Mouse (Mus musculus): ENCODE data around the gene Ptpre. TPM values are rescaled to one million over a fixed set of nuclear protein-coding genes. Genes with fewer than 3 reads are reported as not detected.

Ptpre gene
- polyA plus RNA-seq, 1 experiment = 2.4 TPM

DNA sequence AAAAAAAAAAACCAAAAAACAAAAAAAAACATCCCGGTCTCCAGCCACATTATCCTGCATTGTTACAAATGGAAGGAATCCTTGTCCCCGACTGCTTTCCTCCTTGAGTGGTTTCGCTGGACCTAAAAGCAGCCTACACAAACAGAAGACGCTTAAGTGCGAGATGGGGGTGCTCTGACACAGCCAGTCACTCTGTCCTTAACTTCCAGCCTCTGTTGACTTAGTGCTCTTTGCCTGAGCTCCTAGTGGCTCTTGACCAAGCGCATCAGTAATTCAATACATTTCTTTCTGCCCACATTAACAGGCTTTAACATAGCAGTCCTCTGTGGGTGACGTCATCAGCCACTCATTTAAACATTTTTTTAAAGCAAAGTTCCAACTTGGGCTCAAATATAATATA, 8.7 kb downstream of the Ptpre start:
- Histone ChIP-seq H3K27me3 (ENCODE audit: control insufficient read depth, insufficient read depth, insufficient read length) (no peaks in the 10 kb centered on the region), H3K4me3 (no peak overlapping the region), H3K4me2 (ENCODE audit: low read depth) (no peak overlapping the region), H3K36me3 (ENCODE audit: control insufficient read depth, insufficient read depth) (no peaks in the 10 kb centered on the region), H3K79me2 (ENCODE audit: control insufficient read depth, insufficient read depth) (no peaks in the 10 kb centered on the region), H3ac (ENCODE audit: control insufficient read depth, insufficient read length) (no peak overlapping the region)
- TF ChIP-seq E2F4 (IDR thresholded peaks at IDR 0.05; ENCODE audit: insufficient read depth) (no peak), MYOD1 (IDR thresholded peaks at IDR 0.05; ENCODE audit: control insufficient read depth in 1 of 3, insufficient read length in 2 of 3, low read depth in 2 of 3) (no peak), POLR2A (IDR thresholded peaks at IDR 0.05; ENCODE audit: insufficient read length, low read depth) (no peak), REST (IDR thresholded peaks at IDR 0.05; ENCODE audit: insufficient read depth, insufficient read length) (no peak), CEBPB (IDR thresholded peaks at IDR 0.05; ENCODE audit: insufficient read depth, poor library complexity, severe bottlenecking) (no peak), TCF3 (IDR thresholded peaks at IDR 0.05; ENCODE audit: insufficient read length, low read depth) (no peak), POLR2AphosphoS2 (IDR thresholded peaks at IDR 0.05; ENCODE audit: insufficient read length, low read depth) (no peak), TCF12 (IDR thresholded peaks at IDR 0.05; ENCODE audit: insufficient read depth, poor library complexity, severe bottlenecking) (no peak), MYOG (IDR thresholded peaks at IDR 0.05; ENCODE audit: control insufficient read depth in 1 of 3, insufficient read depth in 1 of 3, insufficient read length in 2 of 3, low read depth in 2 of 3) (no peak)

DNA sequence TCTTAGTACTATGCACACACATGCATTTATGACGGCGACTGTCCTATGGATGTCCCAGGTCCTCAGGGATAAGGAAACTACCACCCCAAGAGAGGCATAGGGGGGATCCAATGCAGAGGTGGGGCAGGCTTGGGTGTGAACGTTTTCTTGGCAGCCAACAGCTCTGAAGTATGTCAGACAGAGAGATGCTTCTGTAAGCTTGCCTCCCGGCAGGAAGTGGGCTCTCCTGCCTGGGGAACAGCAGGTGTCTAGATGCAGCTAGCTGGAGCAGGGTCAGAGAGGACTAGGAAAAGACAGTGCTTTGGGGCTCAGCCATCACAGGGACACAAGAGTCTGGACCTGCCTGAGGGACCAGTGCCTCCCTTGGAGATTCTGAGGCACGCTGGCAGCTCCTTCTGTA, 9.2 kb downstream of the Ptpre start:
- no peak overlapping the region for H3K4me3 ChIP-seq
- no peak for TF ChIP-seq E2F4 (IDR thresholded peaks at IDR 0.05; ENCODE audit: insufficient read depth)
- H3K4me2 ChIP-seq (ENCODE audit: low read depth) = no peak overlapping the region
- no peak overlapping the region for H3ac ChIP-seq (ENCODE audit: control insufficient read depth, insufficient read length)
- no peaks in the 10 kb centered on the region for H3K79me2 ChIP-seq (ENCODE audit: control insufficient read depth, insufficient read depth)
- H3K27me3 ChIP-seq (ENCODE audit: control insufficient read depth, insufficient read depth, insufficient read length) = no peaks in the 10 kb centered on the region
- no peaks in the 10 kb centered on the region for H3K36me3 ChIP-seq (ENCODE audit: control insufficient read depth, insufficient read depth)

DNA sequence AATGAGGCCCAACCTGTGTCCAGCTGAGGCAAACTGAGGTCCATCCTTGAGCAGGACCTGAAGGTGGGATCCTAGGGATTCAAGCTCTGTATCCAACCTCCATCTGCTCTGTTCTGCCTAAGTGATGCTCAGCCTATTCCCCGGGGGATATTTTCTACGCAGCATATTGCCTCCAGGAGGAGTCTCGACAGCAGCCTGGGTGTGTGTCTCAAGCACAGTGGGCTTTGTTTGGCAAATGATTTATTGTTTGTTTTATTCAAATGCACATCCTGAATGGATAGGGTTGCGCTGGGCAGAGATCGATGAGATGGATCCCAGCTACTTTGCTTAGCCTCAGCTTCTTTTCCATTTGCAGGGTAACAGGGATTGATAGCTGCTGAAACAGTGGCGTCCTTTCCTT, 11.2 kb downstream of the Ptpre start:
- no peak for TF ChIP-seq E2F4 (IDR thresholded peaks at IDR 0.05; ENCODE audit: insufficient read depth)
- TF ChIP-seq TCF3 (IDR thresholded peaks at IDR 0.05; ENCODE audit: insufficient read length, low read depth) = no peak
- TF ChIP-seq REST (IDR thresholded peaks at IDR 0.05; ENCODE audit: insufficient read depth, insufficient read length) = no peak
- TF ChIP-seq MYOD1 (IDR thresholded peaks at IDR 0.05; ENCODE audit: control insufficient read depth in 1 of 3, insufficient read length in 2 of 3, low read depth in 2 of 3) = no peak
- TF ChIP-seq SRF (IDR thresholded peaks at IDR 0.05; ENCODE audit: control insufficient read depth, insufficient read length, low read depth) = no peak
- no peak for TF ChIP-seq POLR2AphosphoS2 (IDR thresholded peaks at IDR 0.05; ENCODE audit: insufficient read length, low read depth)
- no peak for TF ChIP-seq CEBPB (IDR thresholded peaks at IDR 0.05; ENCODE audit: insufficient read depth, poor library complexity, severe bottlenecking)
- no peak for TF ChIP-seq MYOG (IDR thresholded peaks at IDR 0.05; ENCODE audit: control insufficient read depth in 1 of 3, insufficient read depth in 1 of 3, insufficient read length in 2 of 3, low read depth in 2 of 3)
- no peak for TF ChIP-seq POLR2A (IDR thresholded peaks at IDR 0.05; ENCODE audit: insufficient read length, low read depth)
- TF ChIP-seq USF1 (IDR thresholded peaks at IDR 0.05; ENCODE audit: low read depth) = no peak
- no peak overlapping the region for H3ac ChIP-seq (ENCODE audit: control insufficient read depth, insufficient read length)
- H3K79me2 ChIP-seq (ENCODE audit: control insufficient read depth, insufficient read depth) = no peaks in the 10 kb centered on the region
- H3K4me2 ChIP-seq (ENCODE audit: low read depth) = no peak overlapping the region
- H3K27me3 ChIP-seq (ENCODE audit: control insufficient read depth, insufficient read depth, insufficient read length) = no peaks in the 10 kb centered on the region
- H3K36me3 ChIP-seq (ENCODE audit: control insufficient read depth, insufficient read depth) = no peaks in the 10 kb centered on the region
- no peak overlapping the region for H3K4me3 ChIP-seq

DNA sequence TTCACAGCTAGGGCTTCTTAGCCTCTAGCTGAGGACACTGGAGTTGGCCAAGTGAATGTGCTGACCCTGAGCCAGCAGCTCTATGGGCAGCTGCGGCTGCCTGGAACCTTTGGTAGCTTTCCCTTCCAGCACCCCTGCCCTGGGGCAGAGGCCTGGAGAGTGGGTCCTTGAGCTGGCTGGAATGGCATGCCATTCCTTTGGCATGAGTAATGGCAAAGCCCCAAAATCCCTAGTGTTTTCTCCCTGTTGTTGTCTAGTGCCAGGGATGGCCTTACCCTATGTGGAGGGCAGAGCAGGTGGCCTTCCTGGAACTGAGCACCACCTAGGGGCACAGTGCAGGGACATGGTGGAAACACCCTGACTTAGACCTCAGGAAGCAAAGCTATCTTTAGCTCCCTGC, 14.3 kb downstream of the Ptpre start:
- Histone ChIP-seq H3K4me2 (ENCODE audit: low read depth) (no peak overlapping the region), H3K4me3 (no peak overlapping the region), H3K79me2 (ENCODE audit: control insufficient read depth, insufficient read depth) (no peaks in the 10 kb centered on the region), H3K36me3 (ENCODE audit: control insufficient read depth, insufficient read depth) (no peaks in the 10 kb centered on the region), H3ac (ENCODE audit: control insufficient read depth, insufficient read length) (no peak overlapping the region), H3K27me3 (ENCODE audit: control insufficient read depth, insufficient read depth, insufficient read length) (no peaks in the 10 kb centered on the region)
- no peak for TF ChIP-seq POLR2A (IDR thresholded peaks at IDR 0.05; ENCODE audit: insufficient read length, low read depth)
- no peak for TF ChIP-seq SRF (IDR thresholded peaks at IDR 0.05; ENCODE audit: control insufficient read depth, insufficient read length, low read depth)
- TF ChIP-seq MYOG (IDR thresholded peaks at IDR 0.05; ENCODE audit: control insufficient read depth in 1 of 3, insufficient read depth in 1 of 3, insufficient read length in 2 of 3, low read depth in 2 of 3) = peak in 1 of 3 experiments; percentile 54
- TF ChIP-seq MYOD1 (IDR thresholded peaks at IDR 0.05; ENCODE audit: control insufficient read depth in 1 of 3, insufficient read length in 2 of 3, low read depth in 2 of 3) = peak in 2 of 3 experiments; percentile 62 to 68
- no peak for TF ChIP-seq E2F4 (IDR thresholded peaks at IDR 0.05; ENCODE audit: insufficient read depth)

DNA sequence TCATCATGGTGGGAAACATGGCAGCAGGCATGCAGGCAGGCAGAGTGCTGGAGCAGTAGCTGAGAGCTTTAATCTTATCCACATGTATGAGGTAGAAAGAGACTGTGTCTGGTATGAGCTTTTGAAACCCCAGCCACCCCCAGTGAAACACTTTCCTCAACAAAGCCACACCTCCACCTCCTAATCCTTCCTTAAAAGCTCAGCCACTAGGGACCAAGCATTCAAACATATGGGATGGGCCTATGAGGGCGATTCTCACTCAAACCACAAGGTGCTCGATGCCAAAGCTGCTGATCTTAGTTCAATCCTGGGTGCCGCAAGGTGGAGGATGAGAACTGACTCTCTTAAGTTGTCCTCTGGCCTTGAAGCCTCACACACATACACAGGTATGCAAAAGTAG, 16.3 kb downstream of the Ptpre start:
- TF ChIP-seq REST (IDR thresholded peaks at IDR 0.05; ENCODE audit: insufficient read depth, insufficient read length) (no peak), E2F4 (IDR thresholded peaks at IDR 0.05; ENCODE audit: insufficient read depth) (no peak), POLR2AphosphoS2 (IDR thresholded peaks at IDR 0.05; ENCODE audit: insufficient read length, low read depth) (no peak), MAX (IDR thresholded peaks at IDR 0.05; ENCODE audit: low read depth) (no peak), CEBPB (IDR thresholded peaks at IDR 0.05; ENCODE audit: insufficient read depth, poor library complexity, severe bottlenecking) (no peak), USF1 (IDR thresholded peaks at IDR 0.05; ENCODE audit: low read depth) (no peak)
- Histone ChIP-seq H3K4me3 (no peak overlapping the region), H3K79me2 (ENCODE audit: control insufficient read depth, insufficient read depth) (no peaks in the 10 kb centered on the region), H3K4me2 (ENCODE audit: low read depth) (no peak overlapping the region), H3K36me3 (ENCODE audit: control insufficient read depth, insufficient read depth) (no peaks in the 10 kb centered on the region), H3ac (ENCODE audit: control insufficient read depth, insufficient read length) (no peak overlapping the region), H3K27me3 (ENCODE audit: control insufficient read depth, insufficient read depth, insufficient read length) (no peaks in the 10 kb centered on the region)

Measured in myocyte (in vitro differentiated cells).